Mouse (Mus musculus) mesoderm, embryonic 11.5 days (tissue): Measurements from ENCODE around the gene Sema7a.
A peak's percentile ranks its signal among the peaks of the same experiment; 100 is the strongest.

Source experiments
- DNase-seq: peaks from one replicate; pipeline ENCODE4 v3.0.0-alpha.2; 2012; ENCODE audit warnings: low read depth, low spot score

Sema7a gene

DNA sequence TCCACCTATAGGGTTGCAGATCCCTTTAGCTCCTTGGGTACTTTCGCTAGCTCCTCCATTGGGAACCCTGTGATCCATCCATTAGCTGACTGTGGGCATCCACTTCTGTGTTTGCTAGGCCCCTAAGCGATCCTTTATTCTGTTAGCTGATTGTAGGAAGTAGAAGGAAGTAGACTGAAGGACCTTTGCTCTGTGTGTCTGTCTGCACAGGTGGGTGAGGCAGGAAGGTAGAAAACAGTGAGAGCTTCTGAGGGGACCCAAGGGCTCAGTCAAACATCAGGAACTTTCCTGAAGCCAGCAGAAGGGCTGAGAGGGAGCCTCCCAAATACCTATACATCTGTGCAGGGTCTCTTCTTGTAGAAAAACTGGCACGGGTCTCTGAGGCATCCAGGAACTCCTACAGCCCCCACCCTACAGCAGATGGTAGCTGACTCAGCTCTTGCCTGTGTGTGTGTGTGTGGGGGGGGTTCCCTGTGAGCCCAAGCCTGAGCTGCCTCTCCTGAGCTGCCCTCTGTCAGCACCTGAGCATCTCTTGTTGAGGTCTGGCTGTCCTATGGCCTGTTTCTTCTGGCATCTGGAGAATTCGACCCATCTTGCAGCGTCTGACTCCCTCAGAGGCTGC lies 35.4 kb downstream of the Sema7a start:
- DNase-seq = no peak

- DNase-seq = no peak
Observed at GRCm38 (mm10) chr9:57978025-57978424, 38.1 kb downstream of the Sema7a start.

- no peak for DNase-seq
Observed at GRCm38 (mm10) chr9:57978858-57979257, 38.9 kb downstream of the Sema7a start.

- DNase-seq = no peak
Observed at GRCm38 (mm10) chr9:57980570-57980969, 40.7 kb downstream of the Sema7a start.

DNA sequence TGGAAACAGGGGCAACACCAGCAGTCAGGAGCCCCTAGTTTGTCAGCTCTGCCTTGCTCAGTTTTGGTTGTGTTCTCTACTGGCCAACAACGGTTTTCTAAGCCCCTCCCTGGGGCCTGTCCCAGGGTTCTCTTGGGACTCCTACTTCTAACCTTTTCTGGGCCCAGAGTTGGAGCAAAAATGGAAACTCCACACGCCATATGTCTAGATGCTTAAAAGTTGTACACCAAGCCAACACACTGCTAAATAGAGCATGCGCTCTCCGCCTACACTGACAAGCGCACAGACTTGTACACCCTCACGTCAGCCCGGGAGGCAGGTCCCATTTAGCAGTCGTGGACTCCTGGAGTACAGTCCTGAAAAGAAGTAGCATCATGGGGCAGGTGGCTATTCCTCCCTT lies 45.4 kb downstream of the Sema7a start:
- no peak for DNase-seq

DNA sequence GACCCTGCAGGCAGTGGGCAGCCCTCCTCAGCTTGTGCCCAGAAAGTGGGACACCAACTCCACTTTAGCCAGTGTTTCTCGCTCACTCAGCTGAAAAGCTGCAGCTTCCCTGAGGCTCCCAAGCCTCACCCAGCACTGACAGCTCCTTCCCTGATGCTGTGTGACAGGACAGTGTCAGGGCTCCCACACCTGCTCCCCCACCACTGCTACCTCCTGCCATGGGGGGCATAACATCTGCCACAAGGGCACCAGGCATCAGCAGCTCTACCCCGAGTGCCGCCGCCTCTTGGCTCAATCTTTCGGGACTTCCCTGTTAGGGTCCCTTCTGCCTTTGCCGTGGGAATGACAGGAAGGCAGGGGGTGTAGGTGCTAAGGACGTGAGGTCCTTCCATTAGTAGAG lies 46.4 kb downstream of the Sema7a start:
- DNase-seq = no peak

- DNase-seq = no peak
Observed at GRCm38 (mm10) chr9:57988098-57988497, 48.2 kb downstream of the Sema7a start.

DNA sequence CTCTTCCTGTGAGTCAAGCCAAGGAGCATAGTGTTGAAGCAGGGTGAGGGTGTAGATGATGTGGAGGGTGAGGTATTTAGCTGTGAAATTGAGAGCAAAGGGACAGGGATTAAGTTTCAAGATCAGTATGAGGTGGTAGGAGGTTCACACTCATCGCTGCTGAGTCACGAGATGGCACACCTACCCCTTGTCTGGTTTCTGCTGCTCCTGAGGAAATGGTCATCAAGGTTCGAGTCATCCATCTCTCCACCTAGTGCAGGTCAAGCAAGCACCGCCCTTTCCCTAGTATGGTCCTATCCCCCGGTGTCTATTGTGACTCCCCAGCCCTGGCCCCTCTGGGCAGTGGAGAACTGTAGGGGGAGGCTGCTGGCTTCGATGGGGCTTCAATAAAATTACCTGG lies 49.4 kb downstream of the Sema7a start:
- no peak for DNase-seq

DNA sequence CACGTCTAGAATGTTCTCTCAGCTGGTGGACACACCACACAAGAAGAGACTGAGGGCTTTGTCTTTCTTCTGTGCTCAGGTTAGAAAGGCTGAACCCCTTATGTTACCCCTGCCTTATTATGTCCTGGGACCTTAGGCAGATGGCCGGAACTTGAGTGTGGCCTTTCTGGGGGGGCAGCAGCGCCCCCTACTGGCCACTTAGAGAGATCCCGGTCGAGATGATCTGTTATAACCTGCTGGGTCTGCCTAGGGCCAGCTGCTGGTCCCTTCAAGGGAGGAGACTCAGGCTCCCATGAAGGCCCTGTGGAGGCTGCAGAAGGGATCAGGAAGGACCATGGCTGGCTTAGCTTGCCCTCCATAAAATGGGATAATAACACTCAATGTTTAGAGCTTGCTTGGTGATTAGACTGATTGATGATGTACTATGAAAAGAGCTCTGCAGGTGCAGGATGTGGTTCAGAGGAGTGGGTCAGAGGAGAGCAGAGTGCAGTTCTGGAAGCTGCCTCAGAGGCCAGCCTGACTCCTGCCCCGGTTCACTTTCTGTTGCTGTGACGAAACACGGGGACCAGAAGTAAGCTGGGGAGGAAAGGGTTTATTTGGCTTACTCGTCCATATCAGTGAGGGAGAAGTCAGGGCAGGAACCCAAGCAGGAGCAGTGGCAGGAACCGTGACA lies 50.7 kb downstream of the Sema7a start:
- peak; percentile 71 for DNase-seq

- no peak for DNase-seq
Observed at GRCm38 (mm10) chr9:57992060-57992459, 52.1 kb downstream of the Sema7a start.

DNA sequence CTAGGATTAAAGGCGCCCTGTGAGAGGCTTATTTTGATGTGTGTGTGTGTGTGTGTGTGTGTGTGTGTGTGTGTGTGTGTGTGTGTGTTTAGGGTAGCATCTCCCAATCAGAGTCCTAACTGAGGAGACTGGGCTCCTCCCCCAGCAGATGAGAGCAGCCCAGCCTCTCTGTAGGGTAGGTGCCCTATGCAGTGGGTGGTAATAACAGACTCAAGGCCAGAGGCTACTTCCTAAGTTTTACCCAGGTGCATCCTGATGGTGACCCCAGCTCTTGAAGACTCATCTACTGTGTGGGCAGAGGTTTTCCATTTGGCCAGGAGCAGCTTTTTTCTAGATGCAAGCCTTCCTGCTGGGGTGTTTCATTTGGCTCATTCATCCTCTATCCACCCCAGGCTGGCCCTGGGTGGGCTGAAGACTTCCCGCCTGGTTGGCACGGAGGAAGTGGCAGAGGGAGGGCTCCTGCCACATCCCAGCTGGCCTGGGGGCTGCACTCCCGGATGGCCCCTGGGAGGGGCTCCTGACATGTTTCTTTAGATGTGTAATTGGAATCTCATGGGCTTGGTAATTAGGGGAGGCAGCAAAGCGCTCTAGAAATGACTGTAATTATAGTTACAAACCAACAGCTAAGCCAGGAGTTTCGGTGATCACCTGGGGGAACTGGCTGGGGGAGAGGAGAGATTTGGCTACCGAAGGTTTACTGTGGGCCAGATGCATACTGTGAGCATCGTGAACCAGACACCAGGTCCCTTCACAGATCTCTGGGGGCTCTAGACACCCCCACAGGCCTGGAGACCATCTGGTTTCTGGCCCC lies 53.1 kb downstream of the Sema7a start:
- no peak for DNase-seq

DNA sequence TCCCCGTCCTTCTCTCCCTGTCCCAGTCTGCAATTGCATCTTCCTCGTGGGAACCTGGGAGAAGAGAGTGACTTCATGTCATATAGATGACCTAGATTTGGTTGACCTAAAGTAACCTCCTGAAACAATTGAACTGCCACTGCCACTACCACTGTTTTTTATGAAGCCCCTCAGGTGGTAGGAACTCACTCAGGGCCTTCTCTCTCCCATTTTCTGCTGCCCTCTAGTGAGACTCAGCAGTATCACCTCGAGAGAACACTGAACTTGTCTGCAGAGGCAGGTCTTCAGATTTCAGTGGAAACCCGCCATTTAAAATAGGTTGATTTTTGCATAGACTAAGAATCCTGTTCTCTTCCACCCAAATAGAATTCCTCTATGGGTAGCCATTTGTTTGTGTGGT lies 55.4 kb downstream of the Sema7a start:
- peak; percentile 32 for DNase-seq

- DNase-seq = no peak
Observed at GRCm38 (mm10) chr9:57997511-57998031, 57.7 kb downstream of the Sema7a start.

GRCm38 (mm10) chr9:57998032-57998659 lies 58.2 kb downstream of the Sema7a start:
- DNase-seq = peak; percentile 76

DNA sequence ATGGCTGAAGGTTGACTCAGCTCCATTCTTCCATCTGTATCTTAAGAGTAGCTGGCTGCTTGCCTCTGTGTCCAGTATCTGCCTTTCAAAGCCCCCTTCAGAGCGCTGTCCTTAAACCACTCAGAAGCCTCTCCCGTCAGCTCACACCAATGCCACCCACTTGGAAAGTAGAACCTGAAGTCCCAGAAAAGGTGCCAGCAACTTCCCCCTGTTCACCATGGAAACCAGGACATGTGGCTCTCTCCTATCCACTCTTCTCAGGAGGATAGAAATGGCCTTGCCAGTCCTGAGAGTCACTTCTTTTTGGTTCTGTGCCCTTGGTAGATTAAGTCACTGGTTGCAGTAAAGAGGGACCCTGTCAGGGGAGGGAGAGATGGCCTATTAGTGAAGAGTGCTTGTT lies 58.8 kb downstream of the Sema7a start:
- no peak for DNase-seq

DNA sequence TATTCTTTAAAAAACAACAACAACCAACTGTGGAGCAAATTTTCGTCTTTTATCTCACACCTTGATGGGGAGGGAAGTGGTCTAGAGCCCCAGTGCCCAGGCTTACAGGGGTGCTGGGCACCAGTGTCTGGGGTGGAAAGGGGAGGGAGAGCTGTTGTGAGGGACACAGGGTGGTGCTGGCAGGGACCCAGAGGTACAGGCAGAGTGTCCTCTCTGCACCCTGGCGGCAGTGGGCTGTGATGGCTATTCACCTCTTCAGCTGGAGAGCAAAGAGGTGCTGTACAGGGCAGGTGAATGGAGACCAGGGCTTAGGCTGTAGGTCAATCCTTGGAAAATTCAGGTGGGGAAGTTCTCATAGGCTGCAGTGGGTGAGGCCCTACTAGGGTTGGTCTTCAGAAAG lies 59.8 kb downstream of the Sema7a start:
- no peak for DNase-seq

DNA sequence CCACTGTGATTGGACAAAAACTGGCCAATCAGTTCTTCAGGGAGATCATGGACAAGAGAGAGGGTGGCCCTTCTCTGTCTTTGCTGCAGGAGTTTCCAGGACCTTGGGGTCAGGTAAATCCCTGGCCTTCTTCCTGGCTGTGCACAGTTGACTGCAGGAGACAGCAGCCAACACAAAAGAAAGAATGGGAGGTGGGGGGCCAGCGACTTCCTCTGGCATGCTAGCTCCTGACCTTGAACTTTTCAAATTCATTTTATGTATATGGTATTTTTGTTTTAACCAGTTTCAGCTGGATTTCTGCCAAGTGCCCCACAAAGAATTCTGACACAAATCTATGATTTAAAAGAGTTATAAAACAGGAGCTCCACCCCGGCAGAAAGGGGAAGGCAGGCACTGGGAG lies 63.4 kb downstream of the Sema7a start:
- DNase-seq = no peak

GRCm38 (mm10) chr9:58005753-58006461 lies 66.0 kb downstream of the Sema7a start, which contains the start of gene Cyp11a1:
Gene Cyp11a1, plus strand, starts transcription at chr9:58006411.
- DNase-seq = no peak

GRCm38 (mm10) chr9:58008336-58009014 lies 68.6 kb downstream of the Sema7a start:
- no peak for DNase-seq

DNA sequence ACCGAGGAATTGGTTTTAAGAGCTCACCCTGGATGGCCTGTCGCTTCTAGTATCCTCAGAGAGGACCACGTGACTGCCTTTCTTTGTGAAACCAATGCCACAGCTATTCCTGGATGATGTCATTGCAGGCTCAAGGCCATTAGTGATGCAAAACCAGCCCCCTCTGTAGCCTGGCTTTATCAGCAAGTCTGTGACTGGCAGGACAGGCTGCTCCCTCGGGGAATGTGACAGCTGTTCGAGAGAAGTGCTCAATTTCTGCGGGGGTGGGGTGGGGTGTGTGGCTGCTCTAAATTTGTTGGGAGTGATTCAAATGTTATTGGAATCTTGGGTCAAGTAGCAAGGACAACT lies 69.1 kb downstream of the Sema7a start:
- peak; percentile 82 for DNase-seq

DNA sequence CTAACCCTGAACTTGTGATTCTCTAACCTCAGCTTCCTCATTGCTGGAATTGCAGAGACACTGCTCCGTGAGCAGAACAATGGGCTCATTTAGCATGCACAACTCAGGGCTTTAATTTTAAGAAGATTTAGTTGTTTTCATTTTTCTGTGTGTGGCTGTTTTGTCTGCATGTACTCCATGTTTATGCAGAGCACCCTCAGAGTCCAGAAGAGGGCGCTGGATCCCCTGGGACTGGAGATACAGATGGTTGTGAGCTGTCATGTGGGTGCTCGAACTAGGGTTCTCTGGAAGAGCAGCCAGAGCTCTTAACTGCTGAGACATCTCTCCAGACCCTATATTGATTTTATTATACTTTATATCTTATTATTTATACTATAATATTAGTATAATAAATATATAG lies 69.7 kb downstream of the Sema7a start:
- DNase-seq = no peak
